Mouse (Mus musculus) heart, embryonic 16.5 days (tissue): ENCODE data around the gene 1700016D06Rik. TPM values are rescaled to one million over a fixed set of nuclear protein-coding genes. Genes with fewer than 3 reads are reported as not detected.

Experiments used
- ATAC-seq: fragments of 200-750 bp; cut with Nextera tagmentation; replicated peaks from 2 replicates; pipeline ENCODE4 v1.8.0; 2017; ENCODE audit warnings: moderate number of reproducible peaks; ENCODE audit not compliant: insufficient read depth, low FRiP score; ENCODE audit errors: extremely low read depth
- H3K27ac ChIP-seq: fragments of 300-500 bp; sonication (generic); 2 replicates; pipeline ENCODE4 v1.5.1; 2014; ENCODE audit warnings: mild to moderate bottlenecking, low read length, control low read depth, moderate library complexity
- H3K27me3 ChIP-seq: fragments of 300-500 bp; sonication (generic); 2 replicates; pipeline ENCODE4 v1.6.1; 2014; ENCODE audit warnings: low read length, mixed read lengths; ENCODE audit not compliant: control insufficient read depth, insufficient read depth
- H3K36me3 ChIP-seq: fragments of 300-500 bp; sonication (generic); 2 replicates; pipeline ENCODE4 v1.6.1; 2014; ENCODE audit not compliant: control insufficient read depth, insufficient read depth
- H3K4me1 ChIP-seq: fragments of 300-500 bp; sonication (generic); 2 replicates; pipeline ENCODE4 v1.6.1; 2014; ENCODE audit warnings: low read length, mixed read lengths; ENCODE audit not compliant: control insufficient read depth, insufficient read depth
- H3K4me2 ChIP-seq: fragments of 300-500 bp; sonication (generic); 2 replicates; pipeline ENCODE4 v1.6.1; 2014; ENCODE audit warnings: low read depth, mild to moderate bottlenecking, control low read depth, low read length
- H3K4me3 ChIP-seq: fragments of 300-500 bp; sonication (generic); 2 replicates; pipeline ENCODE4 v1.5.1; 2014; ENCODE audit warnings: mild to moderate bottlenecking, control low read depth, low read length
- H3K9ac ChIP-seq: fragments of 300-500 bp; sonication (generic); 2 replicates; pipeline ENCODE4 v1.6.1; 2014; ENCODE audit warnings: low read length, control low read depth
- H3K9me3 ChIP-seq: fragments of 300-500 bp; sonication (generic); replicated peaks from 2 replicates; pipeline ENCODE4 v1.6.1; 2016; ENCODE audit warnings: low read length; ENCODE audit not compliant: control insufficient read depth
- WGBS: fragments of 180-500 bp; shearing (Covaris S2); extraction: QIAGEN DNeasy Blood & Tissue Kit; methylation state at CpG from one replicate; pipeline ENCODE4 v1.1.7; 2014; 5-methylcytosine and 5-hydroxymethylcytosine counted together
- polyA plus RNA-seq: library from polyadenylated mRNA; unstranded; fragments of >200 nt; fragmentation: Nextera tagmentation; extraction: Ambion mirVana; gene quantifications from 2 replicates; pipeline ENCODE4 v1.2.1, GENCODE M21; 2015

1700016D06Rik gene
- polyA plus RNA-seq, 1 experiment from 2014 or later, result not detected

DNA sequence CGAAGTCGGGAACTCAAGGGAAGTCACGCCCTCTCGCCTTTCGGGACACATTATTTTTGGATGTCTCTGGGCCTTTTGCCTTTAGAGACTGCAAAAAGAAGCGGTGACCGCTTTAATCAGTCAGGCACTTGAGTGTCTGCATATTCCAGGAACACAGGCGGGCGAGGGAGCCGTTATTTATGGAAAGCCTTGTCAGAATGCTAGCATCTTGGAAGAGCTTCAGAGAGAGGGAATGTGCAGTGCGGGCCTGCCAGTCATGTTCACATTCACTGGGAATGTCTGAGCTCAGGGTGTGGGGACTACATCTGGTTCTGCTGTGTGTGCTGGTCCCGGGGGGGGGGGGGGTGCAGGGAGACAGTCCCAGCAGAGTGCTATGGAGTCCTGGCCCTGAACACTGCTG is 5.0 kb upstream of the 1700016D06Rik start:
- no peaks in the 10 kb centered on the region for H3K27me3 ChIP-seq
- H3K4me3 ChIP-seq, result no peak overlapping the region
- peak overlapping the region; percentile 66 for H3K9ac ChIP-seq
- no peaks in the 10 kb centered on the region for H3K9me3 ChIP-seq
- peak overlapping the region; percentile 26; the same call in 1 of the 2 replicates for H3K4me2 ChIP-seq
- peak; percentile 88 for ATAC-seq
- H3K4me1 ChIP-seq, result peaks cover 33% of the 10 kb centered on the region
- WGBS, result 27% methylated on average over 12 of the region's 12 CpGs
- H3K27ac ChIP-seq, result peak overlapping the region; percentile 97
- no peaks in the 10 kb centered on the region for H3K36me3 ChIP-seq

DNA sequence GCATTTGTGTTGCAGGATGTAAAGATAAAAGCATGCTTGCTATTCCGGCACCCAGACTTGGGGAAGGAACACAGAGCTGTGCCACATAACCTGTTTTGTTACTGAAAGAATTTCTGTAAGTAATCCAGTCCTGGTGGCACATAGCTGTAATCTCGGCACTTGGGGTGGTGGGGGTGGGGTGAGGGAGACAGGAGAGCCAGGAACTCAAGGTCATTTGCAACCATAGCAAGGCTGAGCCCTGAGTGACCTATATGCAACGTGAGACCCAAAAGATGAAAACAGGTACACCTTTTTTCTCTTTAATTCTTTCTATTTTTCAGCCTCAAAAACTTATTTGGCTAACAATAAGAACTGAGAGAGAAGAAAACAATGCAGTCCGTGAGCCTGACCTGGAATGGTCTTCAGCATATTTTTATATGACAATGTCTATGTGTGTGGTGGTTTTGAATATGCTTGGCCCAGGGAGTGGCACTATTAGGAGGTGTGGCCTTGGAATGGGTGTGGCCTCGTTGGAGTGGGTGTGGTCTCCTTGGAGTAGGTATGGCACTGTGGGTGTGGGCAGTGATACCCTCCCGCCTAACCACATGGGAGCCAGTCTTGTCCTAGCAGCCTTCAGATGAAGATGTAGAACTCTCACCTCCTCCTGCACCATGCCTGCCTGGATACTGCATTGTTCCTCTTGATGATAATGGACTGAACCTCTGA is 4.0 kb upstream of the 1700016D06Rik start:
- H3K27me3 ChIP-seq, result no peaks in the 10 kb centered on the region
- H3K9ac ChIP-seq, result no peak overlapping the region
- ATAC-seq, result no peak
- H3K4me1 ChIP-seq, result peaks cover 40% of the 10 kb centered on the region
- no peaks in the 10 kb centered on the region for H3K9me3 ChIP-seq
- H3K4me2 ChIP-seq, result no peak overlapping the region
- H3K4me3 ChIP-seq, result no peak overlapping the region
- H3K36me3 ChIP-seq, result no peaks in the 10 kb centered on the region
- peak overlapping the region; percentile 97 for H3K27ac ChIP-seq
- 50% methylated on average over 6 of the region's 6 CpGs for WGBS

DNA sequence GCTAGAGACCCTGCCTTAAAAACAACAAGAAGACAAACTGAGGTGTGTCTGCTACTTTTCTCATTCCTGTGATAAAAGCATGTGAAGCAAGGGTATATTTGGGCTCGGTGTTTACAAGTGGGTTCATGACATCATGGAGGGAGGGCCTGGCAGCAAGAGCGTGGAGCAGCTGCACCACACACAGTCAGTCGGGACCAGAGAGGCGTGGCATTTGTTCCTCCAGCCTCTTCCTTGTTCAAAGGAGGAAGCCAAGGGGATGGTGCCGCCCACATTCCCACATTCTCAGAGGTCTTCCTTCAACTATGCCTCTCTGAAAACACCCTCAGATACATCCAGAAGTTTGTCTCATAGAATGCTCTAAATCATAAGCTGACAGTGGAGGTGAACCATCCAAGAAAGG is 2.9 kb upstream of the 1700016D06Rik start:
- ATAC-seq, result no peak
- no peaks in the 10 kb centered on the region for H3K9me3 ChIP-seq
- H3K4me1 ChIP-seq, result peaks cover 40% of the 10 kb centered on the region
- H3K4me3 ChIP-seq, result no peak overlapping the region
- H3K27ac ChIP-seq, result no peak overlapping the region
- WGBS, result 89% methylated on average over 5 of the region's 5 CpGs
- H3K36me3 ChIP-seq, result no peaks in the 10 kb centered on the region
- no peak overlapping the region for H3K4me2 ChIP-seq
- H3K27me3 ChIP-seq, result no peaks in the 10 kb centered on the region
- no peak overlapping the region for H3K9ac ChIP-seq

DNA sequence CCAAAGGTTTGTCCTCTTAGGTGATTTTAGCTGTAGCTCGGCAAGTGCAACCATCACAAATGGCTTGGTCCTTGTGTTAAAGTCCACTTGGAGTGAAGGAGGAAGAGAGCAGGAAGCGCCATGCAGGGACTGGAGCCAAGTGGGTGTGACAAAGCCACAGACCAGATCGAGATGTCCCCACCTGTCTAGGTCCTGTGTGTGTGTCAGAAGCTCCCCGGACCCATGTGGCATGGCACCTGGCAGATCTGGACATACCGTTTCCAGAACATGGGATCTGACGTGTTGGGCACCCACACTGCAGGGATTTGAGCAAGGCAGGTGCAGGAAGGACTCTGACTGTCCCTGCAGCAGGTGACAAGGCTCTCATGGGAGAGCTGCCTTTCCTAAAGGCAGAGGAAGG is 565 bp upstream of the 1700016D06Rik start:
- H3K4me1 ChIP-seq, result peaks cover 16% of the 10 kb centered on the region
- WGBS, result 67% methylated on average over 6 of the region's 6 CpGs
- no peak for ATAC-seq
- no peak overlapping the region for H3K4me2 ChIP-seq
- no peaks in the 10 kb centered on the region for H3K36me3 ChIP-seq
- H3K27ac ChIP-seq, result no peak overlapping the region
- no peak overlapping the region for H3K4me3 ChIP-seq
- H3K27me3 ChIP-seq, result no peaks in the 10 kb centered on the region
- no peak overlapping the region for H3K9ac ChIP-seq
- no peaks in the 10 kb centered on the region for H3K9me3 ChIP-seq

DNA sequence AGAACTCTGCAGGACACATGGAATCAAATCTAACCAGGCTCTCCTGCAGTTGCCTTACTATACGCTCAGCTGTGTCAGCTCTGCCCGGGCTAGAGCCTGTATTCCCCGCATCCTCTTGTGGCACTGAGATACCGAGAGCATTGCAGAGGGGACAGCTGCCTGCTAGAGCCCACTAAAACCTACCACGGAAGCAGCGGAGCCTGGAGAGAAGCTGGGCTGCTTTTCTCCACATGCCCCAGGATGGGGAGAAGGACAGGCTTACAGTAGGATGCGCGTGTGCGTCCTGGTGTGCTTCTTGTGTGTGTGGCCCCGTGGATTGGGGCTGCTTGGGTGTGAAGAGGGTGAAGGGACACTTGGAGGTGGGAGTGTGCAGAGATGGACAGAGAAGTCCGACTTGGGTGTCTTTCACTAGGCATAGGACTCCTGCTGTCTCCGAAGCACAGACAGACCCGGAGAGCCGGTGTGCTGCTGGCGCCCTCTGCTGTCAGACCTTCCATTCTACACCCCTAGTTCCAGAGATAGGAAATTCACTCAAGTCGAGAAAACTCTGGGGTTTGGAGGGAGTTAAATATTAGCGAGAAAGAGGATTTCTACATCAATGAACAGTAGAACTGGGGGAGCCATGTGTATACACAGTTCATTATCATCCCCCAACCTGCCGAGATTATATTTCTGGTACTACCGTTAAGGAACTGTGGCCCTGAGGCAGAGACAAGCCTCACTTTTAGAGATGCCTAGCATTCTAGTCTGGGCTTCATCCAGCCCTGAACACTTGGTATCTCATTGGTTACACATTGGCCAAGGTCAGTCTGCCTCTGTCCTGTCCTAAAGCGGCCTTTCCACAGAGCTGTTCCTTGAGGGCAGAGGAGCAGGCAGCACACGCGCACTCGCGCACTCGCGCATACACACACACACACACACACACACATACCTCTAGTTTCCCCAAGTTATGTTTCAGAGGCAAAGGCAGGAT is 517 bp downstream of the 1700016D06Rik start:
- peak; percentile 78 for ATAC-seq
- Histone ChIP-seq H3K4me1 (peaks cover 12% of the 10 kb centered on the region), H3K27me3 (no peaks in the 10 kb centered on the region), H3K27ac (0 out of 2 replicates have a peak overlapping the region, but pooled peaks have one; percentile 26), H3K4me2 (peak overlapping the region; percentile 56), H3K9ac (peak overlapping the region; percentile 51), H3K4me3 (peak overlapping the region; percentile 31), H3K36me3 (no peaks in the 10 kb centered on the region), H3K9me3 (no peaks in the 10 kb centered on the region)
- 31% methylated on average over 26 of the region's 26 CpGs for WGBS

DNA sequence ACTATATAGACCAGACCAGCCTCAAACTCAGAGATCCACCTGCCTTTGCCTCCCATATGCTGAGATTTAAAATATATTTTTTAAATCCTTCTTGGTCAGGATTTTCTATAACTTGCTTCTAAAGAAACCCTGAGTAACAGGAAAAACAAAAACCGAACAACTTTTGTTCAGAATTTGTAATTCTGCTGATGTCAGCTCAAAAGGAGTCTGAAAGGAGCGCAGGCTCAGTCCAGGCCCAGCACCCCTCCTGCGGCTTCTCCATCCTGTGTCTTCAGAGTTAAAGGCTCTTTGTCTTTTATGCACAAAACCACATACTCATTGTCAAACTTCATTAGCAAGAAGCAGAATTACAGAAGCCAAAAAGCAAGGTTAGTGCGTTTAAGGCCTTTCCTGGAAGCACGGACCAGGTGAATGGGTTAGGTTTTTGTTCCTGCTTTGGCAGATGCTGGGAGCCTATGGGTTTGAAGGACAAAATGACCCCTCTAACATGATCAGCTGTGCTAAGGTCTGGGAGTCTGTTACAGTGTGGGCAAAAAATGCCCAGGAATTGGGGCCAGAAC is 1.3 kb downstream of the 1700016D06Rik start:
- Histone ChIP-seq H3K9ac (no peak overlapping the region; the same call in 1 of the 2 replicates), H3K36me3 (no peaks in the 10 kb centered on the region), H3K4me3 (no peak overlapping the region), H3K4me1 (peaks cover 9% of the 10 kb centered on the region), H3K9me3 (no peaks in the 10 kb centered on the region), H3K4me2 (no peak overlapping the region), H3K27me3 (no peaks in the 10 kb centered on the region), H3K27ac (no peak overlapping the region)
- WGBS, result 89% methylated on average over 5 of the region's 5 CpGs
- no peak for ATAC-seq

DNA sequence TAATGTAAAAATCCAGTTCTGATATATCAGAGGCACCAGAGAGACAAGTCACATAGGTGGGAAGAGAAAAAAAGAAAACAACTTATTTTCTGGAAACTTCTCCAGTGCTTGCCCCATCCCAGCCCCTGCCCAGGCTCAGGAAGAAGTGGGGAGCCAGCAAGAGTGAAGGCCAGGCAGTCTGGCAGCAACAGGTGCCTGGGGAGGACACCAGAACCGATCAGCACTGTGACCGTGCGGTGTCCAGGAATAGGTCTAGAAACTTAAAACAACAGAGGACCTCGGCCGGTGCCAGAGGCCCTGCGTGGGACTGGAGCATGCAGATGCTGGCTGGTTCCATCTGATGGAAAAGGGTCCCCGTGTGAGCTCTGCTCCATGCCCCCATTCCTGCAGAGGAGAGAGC is 3.4 kb downstream of the 1700016D06Rik start:
- no peaks in the 10 kb centered on the region for H3K27me3 ChIP-seq
- H3K4me3 ChIP-seq, result no peak overlapping the region
- H3K9me3 ChIP-seq, result no peaks in the 10 kb centered on the region
- no peaks in the 10 kb centered on the region for H3K36me3 ChIP-seq
- H3K4me1 ChIP-seq, result peaks cover 12% of the 10 kb centered on the region
- no peak overlapping the region for H3K4me2 ChIP-seq
- no peak overlapping the region for H3K27ac ChIP-seq
- 74% methylated on average over 7 of the region's 7 CpGs for WGBS
- H3K9ac ChIP-seq, result no peak overlapping the region
- no peak for ATAC-seq

DNA sequence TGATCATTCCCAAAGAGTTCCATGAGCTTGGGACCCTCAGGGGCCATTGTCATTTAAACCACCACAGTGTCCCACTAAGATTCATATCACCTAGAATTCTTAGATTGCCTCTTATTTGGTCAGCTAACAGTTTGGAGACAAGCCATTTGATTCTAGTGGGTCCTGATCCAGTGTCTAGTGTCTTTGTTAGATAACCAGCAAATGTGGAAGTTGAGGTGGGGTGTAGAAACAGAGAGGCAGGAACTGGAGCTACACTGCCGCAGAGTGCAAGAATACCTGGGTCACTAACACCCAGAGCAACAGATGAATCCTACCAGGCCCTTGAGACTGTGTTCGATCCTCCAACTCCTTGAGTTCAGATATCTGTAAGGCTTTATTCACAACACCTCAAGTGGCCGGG is 4.7 kb downstream of the 1700016D06Rik start:
- no peaks in the 10 kb centered on the region for H3K27me3 ChIP-seq
- no peaks in the 10 kb centered on the region for H3K36me3 ChIP-seq
- no peak for ATAC-seq
- no peak overlapping the region for H3K4me2 ChIP-seq
- peaks cover 14% of the 10 kb centered on the region for H3K4me1 ChIP-seq
- 88% methylated on average over 3 of the region's 3 CpGs for WGBS
- no peak overlapping the region for H3K9ac ChIP-seq
- no peak overlapping the region for H3K4me3 ChIP-seq
- no peaks in the 10 kb centered on the region for H3K9me3 ChIP-seq
- no peak overlapping the region for H3K27ac ChIP-seq

DNA sequence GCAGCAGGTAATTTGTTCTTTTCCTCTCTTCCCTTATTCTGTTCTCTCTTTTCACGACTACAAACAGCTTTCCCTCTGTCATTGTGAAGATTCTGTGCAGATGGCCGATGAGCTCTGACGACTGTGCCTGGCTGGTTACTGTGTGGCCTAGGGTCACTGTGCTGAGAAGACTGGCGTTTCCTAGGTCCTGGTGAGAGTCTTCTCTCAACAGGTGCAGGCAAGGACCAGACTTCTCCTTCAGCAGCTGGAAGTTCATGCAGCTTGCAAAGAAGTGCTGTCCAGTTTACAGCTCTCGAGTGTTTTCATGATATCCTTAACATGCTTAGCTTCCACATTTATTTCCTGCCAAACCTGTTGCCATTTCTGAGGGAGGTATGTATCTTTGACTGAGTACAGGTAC is 6.9 kb downstream of the 1700016D06Rik start:
- Histone ChIP-seq H3K9me3 (no peaks in the 10 kb centered on the region), H3K27ac (no peak overlapping the region), H3K4me1 (peaks cover 5% of the 10 kb centered on the region), H3K4me3 (no peak overlapping the region), H3K9ac (no peak overlapping the region), H3K36me3 (no peaks in the 10 kb centered on the region), H3K27me3 (no peaks in the 10 kb centered on the region), H3K4me2 (no peak overlapping the region)
- WGBS, result 71% methylated on average over 5 of the region's 5 CpGs
- no peak for ATAC-seq
